Mouse (Mus musculus): ENCODE measurements around the gene Plppr1.
A peak's percentile ranks its signal among the peaks of the same experiment; 100 is the strongest.

Plppr1 gene

DNA sequence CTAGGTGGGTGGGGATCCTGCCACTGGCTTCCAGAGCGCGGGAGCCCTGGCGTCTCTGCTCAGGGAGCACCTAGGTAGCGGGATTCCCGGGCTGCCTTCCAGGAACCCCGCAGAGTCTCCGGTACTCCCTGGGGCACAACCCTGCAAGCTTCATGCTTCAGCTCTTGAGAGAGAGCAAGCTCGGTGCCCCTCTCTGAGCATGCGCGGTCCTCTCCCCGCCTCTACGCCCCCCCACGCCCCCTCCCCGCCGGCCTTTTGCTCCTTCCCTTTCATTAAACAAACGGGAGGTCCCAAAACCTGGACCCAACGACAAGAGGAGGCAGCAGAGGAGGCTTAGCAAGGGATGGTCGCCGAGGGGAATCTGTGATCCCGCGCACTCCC lies at the start of gene Plppr1:
Gene Plppr1 (plus strand): TSS at position 253 of the 381 bp plus-strand sequence.
- DNase-seq: peak; percentile 29

DNA sequence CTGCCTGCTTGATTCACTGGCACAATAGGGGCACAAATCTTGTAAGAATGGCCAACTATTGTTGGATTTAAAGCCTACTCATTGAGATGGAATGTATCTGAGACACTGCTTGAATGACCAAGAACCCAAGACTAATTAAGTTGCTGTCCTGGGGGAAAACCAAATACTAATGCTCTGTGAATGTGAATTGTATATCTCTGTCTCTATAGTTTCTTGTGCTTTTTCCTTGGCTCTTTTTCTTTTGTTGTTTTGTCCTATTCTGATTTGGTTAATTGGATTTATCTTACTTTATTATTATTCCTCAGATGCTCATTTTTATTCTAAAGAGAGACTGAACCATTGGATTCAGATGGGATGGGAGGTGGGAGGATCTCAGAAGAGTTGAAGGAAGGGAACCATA lies 42.4 kb upstream of the Plppr1 start:
- DNase-seq: no peak

DNA sequence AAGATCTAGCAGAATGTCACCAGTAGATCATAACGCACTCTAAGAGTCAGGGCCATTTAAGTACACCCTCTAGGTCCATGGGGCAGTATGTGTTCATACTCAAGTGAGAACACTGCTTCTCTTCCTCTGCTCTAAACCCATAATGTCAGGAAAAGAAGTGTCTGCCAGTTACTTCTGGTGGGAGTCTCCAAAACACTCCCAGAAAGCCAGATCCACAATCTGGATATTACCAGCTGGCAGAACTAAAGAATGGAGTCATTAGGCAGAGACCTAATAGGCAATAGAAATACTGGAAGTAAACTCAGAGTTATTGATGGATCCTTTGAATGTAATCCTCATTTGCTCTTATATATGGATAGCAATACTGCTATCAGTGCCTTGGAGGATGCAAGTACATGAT lies 35.9 kb upstream of the Plppr1 start:
- DNase-seq: no peak

DNA sequence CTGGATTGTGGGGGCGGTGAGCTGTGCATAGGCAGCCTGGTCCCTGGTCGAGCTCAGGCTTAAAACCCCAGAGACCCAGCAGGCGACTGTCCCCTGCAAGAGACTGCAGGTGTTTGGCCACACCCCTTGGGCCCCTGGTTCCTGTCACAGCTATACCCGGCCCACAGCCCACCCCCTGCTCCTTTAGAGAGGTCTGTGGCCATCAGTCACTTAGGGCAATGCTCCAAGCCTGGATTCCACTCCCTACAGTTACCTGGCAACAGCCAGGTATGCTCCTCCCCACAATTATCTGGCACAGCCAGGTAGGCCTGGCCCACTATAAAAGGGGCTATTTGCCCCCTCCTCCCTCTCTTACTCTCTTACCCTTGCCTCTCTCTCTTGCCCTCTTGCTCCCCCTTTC lies 20.8 kb upstream of the Plppr1 start:
- no peak for DNase-seq

DNA sequence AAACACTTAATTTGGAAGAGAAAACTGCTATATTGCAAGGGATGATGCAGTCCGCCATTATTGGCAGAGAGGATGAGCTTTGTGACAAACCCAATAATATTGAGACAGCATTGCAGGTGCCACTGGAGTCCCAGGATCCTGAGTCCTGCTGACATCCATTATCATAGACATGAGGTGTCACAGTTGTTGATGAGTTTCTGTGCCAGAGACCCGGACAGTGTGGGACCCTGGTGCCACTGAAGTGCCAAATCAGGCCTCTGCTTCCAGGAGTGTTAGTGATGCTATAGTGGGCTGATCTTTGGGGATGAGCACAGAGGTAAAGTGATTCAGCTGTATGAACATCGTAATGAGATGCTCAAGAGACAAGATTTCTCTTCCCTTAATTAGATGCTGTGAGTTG lies 19.2 kb upstream of the Plppr1 start:
- DNase-seq: no peak

DNA sequence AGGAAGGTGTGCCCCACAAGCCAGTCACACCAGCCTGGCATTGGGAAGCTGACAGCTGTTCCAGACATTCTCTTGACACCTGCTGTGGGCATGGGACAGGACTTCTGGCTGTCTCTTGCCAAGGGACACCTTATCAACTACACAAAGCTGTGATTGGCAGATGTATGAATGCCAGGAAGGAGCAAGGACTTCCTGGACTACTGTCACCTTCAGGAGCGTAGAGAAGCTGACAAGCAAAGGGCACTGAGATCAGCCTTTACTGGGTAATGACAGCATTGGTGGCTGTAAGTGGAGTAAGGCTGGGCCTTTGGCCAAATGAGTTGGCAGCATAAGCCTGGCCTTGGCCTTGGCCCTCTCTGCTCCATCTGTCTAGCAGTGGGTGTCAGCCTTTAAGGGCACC lies 17.4 kb upstream of the Plppr1 start:
- DNase-seq: no peak

DNA sequence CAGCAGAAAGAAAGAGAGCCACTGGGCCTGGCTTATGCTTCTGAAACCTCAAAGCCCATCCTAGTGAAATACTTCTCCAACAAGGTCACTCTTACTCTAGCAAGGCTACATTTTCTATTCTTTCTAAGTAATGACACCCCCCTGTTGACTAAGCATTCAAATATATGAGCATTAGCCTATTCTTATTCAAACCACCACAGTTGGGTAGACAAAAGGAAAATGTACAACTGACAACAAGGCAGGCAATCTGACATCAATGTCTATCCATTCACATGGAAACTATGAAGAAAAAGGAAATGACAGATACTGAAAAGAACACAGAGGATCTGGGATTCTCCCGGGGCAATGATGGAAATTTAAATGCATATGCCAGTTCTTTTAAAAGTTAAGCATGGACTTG lies 8.4 kb upstream of the Plppr1 start:
- DNase-seq: no peak

DNA sequence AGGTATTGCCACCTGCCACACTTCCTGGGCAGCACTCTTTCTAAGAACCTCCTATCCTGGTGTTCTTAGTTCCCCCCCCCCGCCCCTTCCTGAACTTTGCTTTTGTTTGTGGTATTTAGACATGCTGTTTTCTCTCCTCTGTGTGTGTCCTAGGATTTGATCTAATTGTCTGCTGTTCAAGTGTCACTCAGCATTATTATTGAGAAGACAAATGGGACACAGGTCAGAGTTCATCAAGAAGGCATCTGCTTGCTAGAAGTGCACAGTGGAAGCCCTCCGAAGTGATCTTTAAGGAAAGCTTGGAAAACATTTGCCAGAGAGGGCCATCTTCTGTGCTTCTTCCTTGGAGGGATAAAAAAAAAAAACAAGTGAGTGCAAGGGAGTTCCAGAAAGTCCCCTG lies 1.2 kb upstream of the Plppr1 start:
- DNase-seq: no peak

DNA sequence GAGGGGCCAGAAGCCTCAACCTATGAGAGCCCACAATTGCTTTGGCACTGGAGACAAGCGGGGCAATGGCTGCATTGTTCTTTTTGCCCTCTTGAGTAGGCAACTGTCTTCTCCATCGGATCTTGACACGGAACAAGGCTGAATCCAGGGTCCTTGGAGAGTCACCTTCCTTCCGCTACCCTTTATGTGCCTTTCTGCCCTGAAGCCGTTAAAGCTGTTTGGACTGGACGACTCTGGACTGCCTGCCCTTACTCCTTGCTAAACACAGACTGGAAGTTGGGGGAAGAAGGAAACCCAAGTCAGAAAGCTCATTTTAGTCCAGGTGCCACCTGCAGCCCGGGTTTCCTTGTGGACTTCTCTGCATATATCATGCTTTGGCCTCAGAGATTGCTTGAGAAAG lies 516 bp upstream of the Plppr1 start:
- no peak for DNase-seq

DNA sequence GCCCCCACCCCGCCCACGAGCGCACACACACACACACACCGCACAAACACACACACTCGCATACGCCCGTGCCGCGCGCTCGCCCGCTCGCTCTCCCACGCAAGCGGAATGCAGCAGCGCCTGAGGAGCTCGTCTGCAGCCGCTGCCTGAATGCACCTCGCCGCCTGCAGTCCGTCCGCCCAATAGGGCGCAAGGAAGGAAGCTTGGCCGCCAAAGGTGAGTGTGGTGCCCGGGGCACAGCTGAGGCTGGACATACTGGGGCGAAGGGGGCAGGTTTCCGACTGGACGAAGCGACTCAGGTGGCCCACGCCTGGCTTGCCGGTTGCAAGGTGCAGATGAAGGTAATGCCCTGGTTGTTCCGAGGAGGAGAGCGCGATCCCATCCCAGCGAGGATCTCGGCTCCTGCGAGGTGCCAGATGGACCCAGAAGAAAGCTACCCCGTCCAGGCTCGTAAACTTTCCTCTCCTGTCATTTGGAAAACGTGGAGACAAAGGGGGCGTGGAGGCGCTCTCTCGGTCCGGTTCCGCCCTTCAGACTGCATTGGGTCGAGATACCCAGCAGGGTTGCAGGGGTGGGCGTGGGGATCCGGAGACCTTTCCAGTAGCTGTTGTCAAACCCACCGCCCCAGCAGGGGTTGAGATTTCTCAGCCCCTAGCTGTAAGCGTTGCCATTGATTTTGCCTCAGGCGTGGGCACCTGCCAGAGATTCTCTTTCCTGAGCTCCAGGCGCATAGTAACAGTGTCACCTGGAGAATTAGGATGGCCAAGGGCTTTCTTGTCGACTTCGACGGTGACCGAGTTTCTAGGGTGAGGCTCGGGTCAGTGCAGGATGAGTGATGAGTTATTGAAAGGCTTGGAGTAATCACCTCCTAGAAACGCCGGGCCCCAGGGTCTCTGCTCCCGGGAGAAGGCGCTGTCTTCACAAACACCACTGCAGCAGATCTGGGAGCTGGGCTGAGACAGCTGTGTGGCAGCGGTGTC lies 619 bp downstream of the Plppr1 start:
- peak; percentile 15 for DNase-seq

DNA sequence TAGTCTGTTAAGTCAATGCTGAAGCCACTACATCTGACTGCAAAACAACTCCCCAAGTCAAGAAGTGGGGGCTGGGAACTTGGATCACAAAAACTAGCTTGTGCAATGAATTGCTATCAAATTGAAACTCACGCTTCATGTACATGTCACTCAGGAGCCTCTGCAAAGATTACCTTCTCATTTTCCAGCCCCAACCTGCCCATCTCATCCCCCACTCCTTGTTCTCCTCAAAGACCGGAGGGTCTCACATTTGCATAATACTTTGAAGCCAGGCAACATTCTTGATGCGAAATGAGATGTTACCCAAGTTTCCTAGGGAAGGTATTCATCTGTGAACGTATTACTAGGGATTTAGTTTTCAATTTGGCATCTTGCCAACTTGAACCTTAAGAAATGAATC lies 10.4 kb downstream of the Plppr1 start:
- no peak for DNase-seq

DNA sequence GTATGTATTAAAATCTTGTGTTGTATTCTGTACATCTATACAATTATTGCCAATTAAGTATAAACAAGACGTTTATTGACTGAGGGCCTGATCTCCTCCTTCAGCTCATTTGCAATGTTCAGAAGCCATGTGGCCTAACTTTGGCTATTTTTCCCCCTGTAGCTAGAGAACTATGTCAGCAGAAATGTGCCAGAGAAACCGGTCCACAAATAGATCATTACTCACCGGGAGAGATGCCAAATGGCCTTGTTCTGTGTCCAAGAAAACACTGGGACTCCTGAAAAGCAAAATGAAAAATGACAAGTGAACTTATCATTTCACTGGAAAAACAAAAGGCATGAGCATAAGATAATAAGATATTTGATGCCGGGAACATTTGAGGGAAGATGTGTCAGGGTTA lies 13.8 kb downstream of the Plppr1 start:
- no peak for DNase-seq

DNA sequence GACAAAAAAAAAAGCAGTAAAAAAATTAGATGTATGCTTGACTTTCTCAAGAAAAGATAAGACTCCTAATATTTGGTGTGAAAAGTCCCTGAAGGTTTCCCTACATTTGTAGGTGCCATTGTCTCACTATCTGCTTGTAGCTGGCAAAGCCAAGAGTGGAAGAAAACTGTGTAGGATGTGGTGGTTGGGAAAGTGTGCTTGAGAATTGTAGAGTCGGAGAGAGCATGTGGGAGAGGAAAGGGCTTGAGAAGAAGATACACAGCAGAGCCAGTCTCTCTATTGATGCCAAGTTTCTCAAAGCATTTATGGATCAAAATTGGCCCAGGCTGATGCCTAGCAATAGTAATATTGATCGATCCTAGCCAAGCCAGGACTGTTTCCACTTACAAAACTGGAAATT lies 16.8 kb downstream of the Plppr1 start:
- DNase-seq: no peak

DNA sequence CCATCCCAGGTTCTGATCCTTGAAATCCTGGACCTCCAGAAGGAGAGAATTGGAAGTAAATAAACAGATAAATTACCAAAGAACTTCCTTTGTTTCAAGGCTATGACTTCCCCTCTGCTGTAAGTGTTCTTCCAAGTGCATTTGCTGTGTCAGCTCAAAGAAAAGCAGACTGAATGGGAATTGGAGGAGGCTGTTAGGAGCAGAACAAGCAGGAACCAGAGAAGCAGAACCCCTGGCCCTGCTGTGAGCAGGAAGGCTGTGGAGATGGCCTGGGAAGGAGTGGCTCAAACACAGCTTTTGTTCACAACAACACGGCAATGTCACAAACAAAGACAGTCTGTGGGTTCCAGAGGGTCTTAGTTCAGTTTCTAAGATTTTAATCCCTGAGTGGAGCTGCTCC lies 20.3 kb downstream of the Plppr1 start:
- DNase-seq: no peak

DNA sequence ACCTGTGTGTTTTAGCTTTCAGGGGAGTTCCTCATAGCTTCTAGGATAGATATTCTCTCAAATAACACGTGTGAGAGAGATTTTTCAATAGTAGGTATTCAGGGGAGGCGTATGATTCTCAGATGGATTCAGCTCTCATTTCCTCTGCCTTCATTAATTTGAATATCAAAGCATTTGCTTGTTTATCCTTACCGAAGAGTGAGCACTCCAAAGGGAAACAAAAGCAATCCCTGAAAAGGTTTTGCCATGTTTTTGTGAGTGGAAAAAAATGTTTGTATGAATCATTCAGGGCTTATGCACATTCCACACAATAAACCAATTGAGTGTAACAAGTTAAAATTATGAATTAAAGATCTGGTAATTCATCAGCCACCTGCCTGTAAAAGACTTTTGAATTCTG lies 29.1 kb downstream of the Plppr1 start:
- no peak for DNase-seq

DNA sequence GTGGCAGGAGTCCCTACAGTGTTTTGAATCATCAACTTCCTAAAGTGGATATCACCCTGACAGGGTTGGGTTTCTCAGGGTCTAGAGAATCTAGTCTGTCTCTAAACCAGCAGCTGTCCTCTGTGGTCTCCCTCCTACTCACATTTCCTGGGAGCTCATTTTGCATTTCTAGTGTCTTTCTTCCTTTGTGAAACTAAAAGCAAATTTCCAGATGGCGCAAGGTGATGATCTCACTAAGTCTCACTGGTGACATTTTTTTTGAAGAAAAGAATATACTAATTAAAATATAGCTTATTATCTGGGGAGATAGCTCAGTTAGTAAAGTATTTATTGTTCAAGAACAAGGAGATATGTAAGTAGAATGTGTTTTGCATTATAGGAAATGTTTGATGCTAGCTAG lies 31.4 kb downstream of the Plppr1 start:
- no peak for DNase-seq

DNA sequence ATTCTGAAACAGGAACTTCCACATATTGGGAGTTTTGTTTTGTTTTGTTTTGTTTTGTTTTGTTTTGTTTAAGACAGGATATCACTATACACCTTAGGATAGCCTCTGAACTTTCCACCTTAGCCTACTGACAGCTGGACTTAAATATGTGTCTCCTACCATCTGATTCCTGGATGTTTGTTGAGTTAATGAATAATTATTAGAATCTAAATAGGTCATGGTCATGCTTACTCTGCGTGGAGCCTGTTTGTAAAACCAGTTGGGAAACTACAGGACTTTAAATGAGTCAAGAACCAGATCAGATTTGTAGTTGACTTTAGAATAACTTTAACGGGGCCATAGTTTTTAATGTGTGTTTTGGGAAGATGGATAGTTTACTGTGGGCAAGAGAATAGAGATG lies 40.4 kb downstream of the Plppr1 start:
- DNase-seq: no peak

DNA sequence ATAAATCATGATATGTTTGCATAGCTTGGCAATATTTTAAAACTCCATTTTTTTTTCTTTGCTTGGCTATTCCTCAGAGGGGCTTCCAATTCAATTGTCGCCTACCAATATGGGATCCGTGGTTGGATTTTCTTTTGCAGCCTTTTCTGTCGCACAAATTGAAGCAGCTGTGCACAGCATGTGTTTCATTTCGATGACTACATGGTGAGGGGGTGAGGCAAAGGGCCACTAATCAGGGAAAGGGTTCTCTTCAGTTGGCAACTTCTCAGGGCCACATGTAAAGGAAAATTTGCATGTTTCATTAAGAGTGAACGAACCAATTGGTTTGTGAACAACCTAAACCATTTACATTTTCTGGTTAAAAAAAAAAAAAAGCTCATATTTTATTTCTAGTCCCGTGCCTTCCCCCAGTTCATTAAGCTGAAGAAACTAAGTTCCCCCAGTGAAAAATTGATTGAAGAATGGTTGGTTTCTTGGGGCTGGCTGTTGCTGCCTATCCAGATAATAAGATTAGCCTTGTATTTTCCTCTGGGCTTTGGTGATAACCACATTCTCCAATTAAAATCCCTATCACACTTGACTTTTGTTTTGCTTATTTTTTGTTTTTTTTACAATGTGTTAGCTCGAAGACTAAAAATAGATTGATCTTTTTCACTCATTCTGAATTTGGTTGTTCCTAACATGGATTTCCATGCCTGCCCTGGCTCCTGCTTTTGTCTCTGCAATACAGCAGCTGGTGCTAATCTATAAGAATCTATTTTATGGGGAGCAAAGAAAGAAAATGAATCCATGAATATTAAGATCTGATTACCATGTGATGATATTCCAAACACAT lies 43.1 kb downstream of the Plppr1 start:
- DNase-seq: no peak

DNA sequence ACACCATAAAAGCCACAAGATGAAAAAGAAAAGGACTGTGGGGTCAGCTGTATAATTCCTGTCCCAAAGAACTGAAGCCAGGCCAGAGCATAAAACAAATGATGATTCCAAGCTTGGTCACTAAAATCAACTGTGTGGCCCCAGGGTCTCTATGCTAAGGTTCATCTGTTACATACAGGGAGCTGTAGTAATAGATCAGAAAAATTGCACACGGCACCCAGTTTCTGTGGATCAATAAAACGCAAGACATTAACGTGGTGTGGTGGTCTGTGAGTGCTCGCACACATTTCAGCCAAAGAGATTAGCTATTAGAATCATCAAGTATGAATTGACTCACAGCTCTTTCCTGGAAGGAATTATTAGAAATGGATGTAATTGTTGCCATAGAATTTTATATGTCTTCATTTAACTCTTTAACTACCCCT lies 43.7 kb downstream of the Plppr1 start:
- DNase-seq: no peak

DNA sequence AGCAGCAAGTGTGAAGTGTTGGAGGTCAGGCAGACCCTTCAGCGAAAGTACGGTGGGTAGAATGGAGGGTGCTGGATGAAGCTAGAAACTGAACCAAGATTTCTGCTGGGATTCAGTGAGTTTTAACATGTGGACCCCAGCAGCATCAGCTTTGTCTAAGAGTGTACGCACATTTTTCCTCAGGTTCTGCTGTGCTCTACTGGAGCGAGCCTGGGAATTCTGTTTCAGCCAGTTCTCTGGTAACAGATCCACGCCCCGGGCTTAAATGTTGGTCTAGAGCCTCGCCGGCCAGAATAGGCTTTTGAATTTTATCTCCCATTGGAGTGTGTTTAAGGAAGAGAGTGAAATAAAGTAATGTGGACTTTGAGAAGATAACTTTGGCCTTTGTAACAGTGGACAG lies 45.8 kb downstream of the Plppr1 start:
- no peak for DNase-seq

DNA sequence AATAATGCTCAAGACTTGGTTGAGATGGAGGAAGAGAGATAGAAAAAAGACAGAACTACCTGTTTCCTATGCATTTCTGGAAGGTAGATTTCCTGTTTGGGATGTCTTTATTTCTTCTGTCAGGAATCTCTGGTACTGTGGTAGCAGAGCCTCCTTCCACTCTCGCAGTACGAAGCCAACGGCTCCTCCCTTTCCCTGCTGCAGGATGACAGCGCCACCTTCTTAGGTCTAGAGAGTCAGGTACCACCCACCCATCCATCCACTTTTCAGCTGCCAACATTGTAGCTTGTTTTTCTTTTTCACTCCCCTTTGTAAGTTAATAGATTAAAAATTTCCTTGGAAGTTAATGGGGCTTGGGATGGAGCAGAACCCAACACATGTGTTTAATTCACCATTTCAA lies 48.8 kb downstream of the Plppr1 start:
- no peak for DNase-seq

DNA sequence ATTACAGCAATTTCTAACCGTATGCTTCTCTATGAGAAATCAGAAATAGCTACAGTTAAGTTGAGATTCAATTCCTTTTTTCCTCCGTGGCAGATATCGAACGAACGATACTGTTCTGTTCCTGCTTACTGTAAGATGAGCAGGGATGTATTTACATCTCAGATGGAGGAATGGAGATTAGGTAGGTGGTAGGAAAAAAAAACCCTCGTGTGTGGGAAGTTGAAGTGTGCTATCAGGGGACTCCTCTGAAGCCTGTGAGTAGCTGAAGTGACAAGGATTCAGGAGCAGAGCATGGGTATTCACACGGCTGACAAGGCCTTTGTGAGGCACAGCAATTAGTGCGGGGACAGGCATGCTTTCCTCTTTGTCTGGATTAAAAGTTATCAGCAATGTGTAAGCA lies 49.3 kb downstream of the Plppr1 start:
- DNase-seq: no peak

DNA sequence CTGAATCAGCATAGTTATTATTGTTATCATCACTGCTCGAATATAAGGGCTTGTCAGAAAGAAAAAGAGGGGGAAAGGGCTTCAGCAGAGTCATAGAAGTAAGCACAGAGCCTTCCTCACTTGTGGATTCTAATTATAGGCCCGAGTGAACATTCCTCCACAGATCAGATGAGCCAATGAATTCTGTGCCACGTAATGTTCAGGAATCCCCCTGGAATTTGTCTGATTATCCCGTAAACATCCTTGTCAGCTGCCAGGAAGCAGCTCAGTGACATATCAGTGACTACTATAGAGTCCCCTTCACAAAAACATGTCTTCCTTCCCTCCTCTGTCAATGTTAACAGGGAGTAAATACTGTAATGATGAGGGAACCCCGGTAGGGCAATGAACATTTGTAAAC lies 50.9 kb downstream of the Plppr1 start:
- no peak for DNase-seq

DNA sequence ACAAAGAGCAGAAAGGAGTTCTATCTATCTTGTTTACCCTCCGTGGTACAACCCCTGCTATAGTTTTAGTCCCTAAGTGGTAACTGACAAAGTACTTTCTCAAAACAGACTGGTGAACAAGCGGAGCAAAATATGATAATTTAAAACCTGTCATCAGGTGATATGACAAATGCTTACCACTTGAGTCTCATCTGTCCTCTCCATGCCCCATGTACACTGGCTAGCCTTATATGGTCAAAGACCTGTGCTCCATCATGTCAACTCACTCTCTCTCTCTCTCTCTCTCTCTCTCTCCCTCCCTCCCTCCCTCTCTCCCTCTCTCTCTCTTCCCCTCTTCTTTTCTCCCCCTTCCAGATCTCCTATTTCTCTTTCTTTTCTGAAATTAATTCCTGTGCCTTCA lies 59.8 kb downstream of the Plppr1 start:
- DNase-seq: no peak

Measured in liver (tissue).